Mouse (Mus musculus) kidney, postnatal 25 days (tissue): ENCODE results near the gene Akain1.
A peak's percentile ranks its signal among the peaks of the same experiment; 100 is the strongest.

Experiments
- DNase-seq, 2 experiments: peaks; one replicate each; pipeline ENCODE4 v3.0.0; 2021; ENCODE audit warnings: mixed read lengths in 2 of 2

The Akain1 gene

GRCm38 (mm10) chr17:69487116-69487515 is 48.0 kb downstream of the Akain1 start:
- DNase-seq = no peak

- no peak for DNase-seq
Measured at GRCm38 (mm10) chr17:69487884-69488283, 48.8 kb downstream of the Akain1 start.

- no peak for DNase-seq
Measured at GRCm38 (mm10) chr17:69488826-69489225, 49.7 kb downstream of the Akain1 start.

GRCm38 (mm10) chr17:69492368-69492767 is 53.2 kb downstream of the Akain1 start:
- no peak for DNase-seq

GRCm38 (mm10) chr17:69495531-69495930 is 56.4 kb downstream of the Akain1 start:
- no peak for DNase-seq

DNA sequence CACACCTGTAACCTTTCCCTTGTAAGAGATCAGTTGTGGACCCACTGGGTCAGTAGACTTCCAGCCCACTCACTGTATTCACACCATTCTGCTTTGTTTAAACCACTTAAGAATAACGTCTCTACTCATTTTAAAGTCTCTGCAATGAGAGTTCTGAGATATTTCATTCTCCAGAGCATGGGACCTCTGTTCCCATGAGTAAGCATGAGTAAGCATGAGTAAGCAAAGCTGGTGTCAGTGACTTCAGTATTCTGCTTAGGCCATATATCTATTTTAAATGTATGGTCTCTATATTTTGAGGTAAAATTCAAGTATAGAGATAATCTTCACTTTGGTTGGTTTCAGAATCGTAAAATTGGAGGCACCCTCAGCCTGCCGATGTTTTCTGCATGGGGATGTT is 57.0 kb downstream of the Akain1 start:
- DNase-seq = no peak

- no peak for DNase-seq
Measured at GRCm38 (mm10) chr17:69497315-69497714, 58.2 kb downstream of the Akain1 start.

- no peak for DNase-seq
Measured at GRCm38 (mm10) chr17:69498913-69499312, 59.8 kb downstream of the Akain1 start.

GRCm38 (mm10) chr17:69499441-69499840 is 60.3 kb downstream of the Akain1 start:
- no peak for DNase-seq

GRCm38 (mm10) chr17:69506070-69506469 is 66.9 kb downstream of the Akain1 start:
- DNase-seq = peak in 1 of 2 experiments; percentile 10

GRCm38 (mm10) chr17:69516344-69516907 is 77.3 kb downstream of the Akain1 start:
- DNase-seq = no peak

DNA sequence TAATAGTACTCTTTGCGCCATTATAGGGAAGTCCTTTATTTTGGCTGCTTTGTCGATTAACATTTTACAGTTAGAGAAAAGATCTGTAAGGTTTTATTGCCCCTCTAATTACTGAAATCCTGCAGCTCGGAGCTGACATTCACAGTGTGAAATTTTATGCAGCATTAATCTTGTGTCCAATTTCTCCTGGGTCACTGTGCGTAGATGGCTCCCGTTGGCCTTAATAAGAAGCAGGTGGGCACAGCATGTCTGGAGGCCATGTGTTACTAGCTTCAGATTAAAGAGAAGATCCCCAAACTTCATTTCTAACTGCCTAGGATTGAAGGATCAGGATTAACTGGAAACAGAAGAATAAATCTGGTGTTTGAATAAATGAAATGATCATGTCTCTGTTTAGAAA is 92.3 kb downstream of the Akain1 start:
- DNase-seq = no peak
